Mouse (Mus musculus) thymus, adult 2 months (tissue): ENCODE measurements around the gene Opcml. TPM values are rescaled to one million over a fixed set of nuclear protein-coding genes. Genes with fewer than 3 reads are reported as not detected.

Experiments used
- DNase-seq: peaks from one replicate; pipeline ENCODE4 v3.0.0; 2021
- H3K27ac ChIP-seq: fragments of 200-500 bp; 2 replicates; pipeline ENCODE4 v1.5.1; 2012; ENCODE audit warnings: low read length, control low read depth; ENCODE audit not compliant: control insufficient read depth, insufficient read depth
- H3K27me3 ChIP-seq: fragments of 200-500 bp; 2 replicates; pipeline ENCODE4 v1.6.1; 2012; ENCODE audit warnings: mild to moderate bottlenecking, low read length, moderate library complexity, mixed read lengths; ENCODE audit not compliant: control insufficient read depth, insufficient read depth
- H3K36me3 ChIP-seq: fragments of 200-500 bp; 2 replicates; pipeline ENCODE4 v1.6.1; 2012; ENCODE audit warnings: mild to moderate bottlenecking, low read length, moderate library complexity; ENCODE audit not compliant: control insufficient read depth, insufficient read depth
- H3K4me1 ChIP-seq: fragments of 200-500 bp; replicated peaks from 2 replicates; pipeline ENCODE4 v1.6.1; 2012; ENCODE audit warnings: low read length; ENCODE audit not compliant: control insufficient read depth, insufficient read depth
- H3K4me3 ChIP-seq: fragments of 200-500 bp; 2 replicates; pipeline ENCODE4 v1.5.1; 2012; ENCODE audit warnings: mild to moderate bottlenecking, low read length, control low read depth, moderate library complexity; ENCODE audit not compliant: control insufficient read depth, insufficient read depth
- CTCF ChIP-seq: fragments of 200-500 bp; IDR thresholded peaks from 2 replicates; pipeline ENCODE4 v1.5.1; 2012; ENCODE audit warnings: mild to moderate bottlenecking, control low read depth, low read length, moderate library complexity, borderline replicate concordance; ENCODE audit not compliant: control insufficient read depth, poor library complexity, insufficient read depth; ENCODE audit errors: extremely low read depth
- POLR2A ChIP-seq: fragments of 200-500 bp; IDR thresholded peaks from 2 replicates; pipeline ENCODE4 v1.6.1; 2012; ENCODE audit warnings: mild to moderate bottlenecking, low read length, control low read depth, moderate library complexity; ENCODE audit not compliant: control insufficient read depth, poor library complexity, insufficient read depth; ENCODE audit errors: extremely low read depth
- WGBS: fragments of 180-500 bp; shearing (Covaris S2); methylation state at CpG from one replicate; pipeline ENCODE4 v1.1.7; 2018; 5-methylcytosine and 5-hydroxymethylcytosine counted together
- polyA plus RNA-seq: library from polyadenylated mRNA; depleted of rRNA; stranded (reverse); fragments of >200 nt; gene quantifications from 2 replicates; pipeline ENCODE4 v1.2.3, GENCODE M21; 2012

Gene Opcml
- polyA plus RNA-seq, 1 experiment: 0.82 TPM

DNA sequence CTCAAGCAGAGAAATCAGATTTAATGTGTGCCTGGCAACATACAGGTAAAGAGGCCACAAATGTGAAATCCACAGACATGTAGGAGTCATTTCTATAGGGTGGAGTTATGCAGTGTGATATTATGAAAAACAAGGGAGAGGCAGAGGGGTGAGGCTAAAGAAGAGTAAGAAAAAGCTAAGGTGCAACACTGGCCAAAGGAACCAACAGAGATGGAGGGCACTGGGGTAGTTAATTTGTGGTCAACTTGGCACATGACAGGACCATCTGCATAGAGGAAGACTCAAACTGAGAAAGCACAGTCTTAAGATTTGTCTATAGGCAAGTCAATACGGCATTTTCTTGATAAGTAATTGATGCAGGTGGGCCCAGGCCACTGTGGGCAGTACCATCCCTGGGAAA, 400.2 kb downstream of the Opcml start:
- no peaks in the 10 kb centered on the region for H3K4me1 ChIP-seq
- 96% methylated on average over 1 of the region's 1 CpGs for WGBS
- TF ChIP-seq CTCF (no peak), POLR2A (no peak)
- H3K36me3 ChIP-seq: no peaks in the 10 kb centered on the region
- no peak overlapping the region for H3K4me3 ChIP-seq
- no peaks in the 10 kb centered on the region for H3K27me3 ChIP-seq
- no peak for DNase-seq
- H3K27ac ChIP-seq: no peak overlapping the region

DNA sequence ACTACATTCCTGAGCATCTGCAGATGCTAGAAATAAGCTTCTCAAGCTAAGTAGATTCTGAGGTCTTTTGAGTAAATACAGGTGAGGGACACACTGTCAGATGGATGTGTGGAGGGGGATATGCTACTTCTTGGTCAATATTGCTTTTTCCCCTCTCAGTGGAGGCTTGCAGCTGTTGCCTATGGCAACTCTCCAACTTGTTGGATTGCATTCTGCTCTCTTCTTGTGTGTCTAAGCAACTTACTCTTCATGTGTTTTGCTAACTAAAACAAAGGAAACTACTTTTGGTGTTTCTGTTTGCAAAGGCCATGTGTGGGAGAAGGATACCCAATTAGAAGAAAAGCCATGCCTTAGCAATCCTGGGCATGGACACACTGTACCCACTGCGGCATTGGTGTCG, 406.0 kb downstream of the Opcml start:
- Histone ChIP-seq H3K4me1 (no peaks in the 10 kb centered on the region), H3K27ac (no peak overlapping the region), H3K27me3 (no peaks in the 10 kb centered on the region), H3K36me3 (no peaks in the 10 kb centered on the region), H3K4me3 (no peak overlapping the region)
- no peak for DNase-seq
- WGBS: 98% methylated on average over 2 of the region's 2 CpGs
- TF ChIP-seq POLR2A (no peak), CTCF (no peak)

DNA sequence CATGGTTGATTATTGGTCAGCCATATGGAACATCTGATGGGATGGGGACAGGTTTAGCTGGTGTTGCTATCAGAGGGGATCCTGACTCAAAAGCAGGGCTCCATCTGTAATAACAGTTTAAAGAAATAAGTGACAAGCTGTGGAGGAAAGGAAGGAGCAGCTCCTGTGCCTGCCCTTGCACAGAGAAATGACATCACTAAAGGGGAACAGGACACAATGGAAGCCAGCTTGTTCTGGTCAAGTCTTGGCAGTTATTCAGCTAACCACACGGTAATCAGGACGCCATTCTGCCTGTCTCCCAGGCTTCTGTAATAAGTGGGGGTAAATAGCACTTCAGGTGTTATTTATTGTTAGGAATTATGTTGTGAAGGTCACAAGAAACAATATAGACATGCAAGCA, 406.5 kb downstream of the Opcml start:
- H3K27me3 ChIP-seq: no peaks in the 10 kb centered on the region
- no peak overlapping the region for H3K27ac ChIP-seq
- DNase-seq: no peak
- no peaks in the 10 kb centered on the region for H3K36me3 ChIP-seq
- H3K4me3 ChIP-seq: no peak overlapping the region
- TF ChIP-seq CTCF (no peak), POLR2A (no peak)
- WGBS: 32% methylated on average over 2 of the region's 2 CpGs
- H3K4me1 ChIP-seq: no peaks in the 10 kb centered on the region

DNA sequence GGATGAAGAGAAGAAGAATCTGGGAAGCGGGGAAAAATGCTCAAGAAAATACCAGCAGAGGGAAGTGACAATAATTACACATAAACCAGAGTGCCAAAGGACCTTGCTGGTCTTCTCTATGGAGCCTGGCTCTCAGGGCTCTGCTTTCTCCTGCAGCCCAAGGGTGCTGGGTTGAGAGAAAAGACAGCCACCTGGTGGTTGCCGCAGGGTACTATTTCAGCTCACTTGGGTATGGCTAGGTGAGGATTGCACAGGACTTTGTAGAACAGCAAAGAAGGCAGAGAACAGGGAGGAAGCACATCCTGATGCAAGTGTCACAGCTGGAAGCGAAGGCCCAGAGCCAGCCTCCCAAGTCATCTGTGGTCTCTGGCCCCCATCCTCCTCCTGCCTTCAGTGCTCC, 407.1 kb downstream of the Opcml start:
- Histone ChIP-seq H3K4me3 (no peak overlapping the region), H3K36me3 (no peaks in the 10 kb centered on the region), H3K27me3 (no peaks in the 10 kb centered on the region), H3K27ac (no peak overlapping the region), H3K4me1 (no peaks in the 10 kb centered on the region)
- WGBS: 59% methylated on average over 3 of the region's 3 CpGs
- no peak for DNase-seq
- no peak for TF ChIP-seq CTCF
- no peak for TF ChIP-seq POLR2A

DNA sequence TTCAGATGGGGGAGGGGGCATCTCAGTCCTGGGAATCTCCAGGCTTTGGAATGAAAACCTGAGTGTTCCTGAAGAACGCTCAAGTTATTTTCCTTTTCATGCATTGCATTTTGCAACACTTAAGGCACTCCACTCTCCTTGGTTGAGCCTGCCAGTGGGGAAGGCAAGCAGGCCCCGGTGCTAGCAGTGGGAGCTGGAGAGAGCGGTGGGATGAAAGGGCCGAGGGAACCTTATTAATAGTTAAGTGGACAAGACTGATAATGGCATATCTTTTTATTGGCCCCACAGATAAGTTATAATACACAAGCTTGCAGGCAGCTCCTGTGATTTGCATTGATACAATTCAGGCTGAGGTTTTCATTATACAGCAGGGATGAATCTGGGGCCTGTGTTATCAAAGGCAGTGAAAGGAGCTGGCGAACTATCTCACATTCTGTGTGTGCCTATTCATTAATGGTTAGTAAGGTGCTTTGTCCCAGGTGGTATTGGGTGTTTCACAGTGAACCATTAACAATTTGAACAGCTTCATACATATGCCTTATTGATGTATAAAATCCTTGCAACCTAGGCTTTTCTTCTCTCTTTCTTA, 407.6 kb downstream of the Opcml start:
- Histone ChIP-seq H3K36me3 (no peaks in the 10 kb centered on the region), H3K27me3 (no peaks in the 10 kb centered on the region), H3K27ac (no peak overlapping the region), H3K4me3 (no peak overlapping the region), H3K4me1 (no peaks in the 10 kb centered on the region)
- no peak for DNase-seq
- 89% methylated on average over 5 of the region's 5 CpGs for WGBS
- TF ChIP-seq POLR2A (no peak), CTCF (no peak)

DNA sequence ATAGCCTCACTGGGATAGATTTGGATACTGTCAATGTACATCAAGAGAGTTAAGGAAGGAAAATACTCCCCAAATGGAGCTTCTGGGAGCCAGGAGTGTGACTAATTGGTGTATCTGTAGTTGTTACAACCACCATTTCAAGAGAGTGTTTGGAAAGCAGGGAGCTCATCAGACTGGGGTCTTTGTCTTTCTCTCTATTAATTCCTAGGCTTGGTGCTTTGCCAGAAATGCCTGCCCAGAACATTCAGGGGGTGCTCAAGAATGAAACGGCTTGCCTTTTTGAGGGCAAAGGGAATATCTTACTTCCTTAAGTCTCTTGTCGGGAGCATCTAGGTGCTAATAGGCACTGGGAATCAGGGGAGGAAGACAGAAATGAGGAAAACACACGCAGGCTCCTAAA, 416.9 kb downstream of the Opcml start:
- TF ChIP-seq POLR2A: no peak
- TF ChIP-seq CTCF: no peak
- no peaks in the 10 kb centered on the region for H3K36me3 ChIP-seq
- H3K27me3 ChIP-seq: no peaks in the 10 kb centered on the region
- no peaks in the 10 kb centered on the region for H3K4me1 ChIP-seq
- H3K27ac ChIP-seq: no peak overlapping the region
- DNase-seq: no peak
- WGBS: 85% methylated on average over 3 of the region's 3 CpGs
- no peak overlapping the region for H3K4me3 ChIP-seq

DNA sequence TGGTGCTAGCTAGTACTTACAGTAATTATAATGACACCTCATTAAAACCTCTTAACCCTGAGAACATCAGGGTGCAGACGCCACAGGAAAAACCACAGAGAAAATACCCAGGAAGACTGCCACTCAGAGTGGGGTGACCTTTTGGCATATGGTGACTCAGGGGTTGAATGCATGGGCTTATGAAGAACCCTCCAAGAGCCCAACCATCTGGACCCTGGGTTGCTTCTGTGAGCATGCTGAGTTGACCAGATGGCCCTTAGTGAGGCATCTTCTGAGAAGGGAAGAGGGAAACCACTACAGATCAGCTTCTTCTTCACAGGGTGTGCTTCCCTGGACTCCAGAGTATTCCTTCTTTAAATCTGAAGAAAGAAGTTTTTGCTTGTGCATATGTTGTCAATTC, 418.1 kb downstream of the Opcml start:
- Histone ChIP-seq H3K27ac (no peak overlapping the region), H3K4me1 (no peaks in the 10 kb centered on the region), H3K4me3 (no peak overlapping the region), H3K36me3 (no peaks in the 10 kb centered on the region), H3K27me3 (no peaks in the 10 kb centered on the region)
- no peak for TF ChIP-seq POLR2A
- TF ChIP-seq CTCF: no peak
- no peak for DNase-seq
- WGBS: 85% methylated on average over 1 of the region's 1 CpGs
